Mouse (Mus musculus) adrenal gland, postnatal 25 days (tissue): ENCODE results near the gene Ssu72. TPM values are rescaled to one million over a fixed set of nuclear protein-coding genes. Genes with fewer than 3 reads are reported as not detected.
"Not testable (repeated sequence)": the region's sequence is repeated elsewhere in the genome, so short reads cannot be mapped to it uniquely, and the experiment has no call there.

ENCODE experiments used
- DNase-seq: peaks from one replicate; pipeline ENCODE4 v3.0.0; 2021; ENCODE audit warnings: mixed read lengths
- total RNA-seq: library from RNA; stranded (reverse); gene quantifications from 2 replicates; pipeline ENCODE4 v1.2.3, GENCODE M21; 2021

The Ssu72 gene
- total RNA-seq, 1 experiment from 2014 or later, result 123 TPM

- DNase-seq, result no peak
Measured at GRCm38 (mm10) chr4:155700425-155700824, 4.2 kb upstream of the Ssu72 start.

GRCm38 (mm10) chr4:155703425-155703929 lies 1.1 kb upstream of the Ssu72 start:
- DNase-seq, result no peak

GRCm38 (mm10) chr4:155705592-155705929 lies 961 bp downstream of the Ssu72 start:
- DNase-seq, result peak; percentile 30

- no peak for DNase-seq
Measured at GRCm38 (mm10) chr4:155708582-155708981, 4.0 kb downstream of the Ssu72 start.

- DNase-seq, result no peak
Measured at GRCm38 (mm10) chr4:155708988-155709387, 4.4 kb downstream of the Ssu72 start.

- no peak for DNase-seq
Measured at GRCm38 (mm10) chr4:155710521-155711252, 6.1 kb downstream of the Ssu72 start.

GRCm38 (mm10) chr4:155721668-155722083 lies 17.1 kb downstream of the Ssu72 start:
- DNase-seq, result no peak

- no peak for DNase-seq
Measured at GRCm38 (mm10) chr4:155727993-155728392, 23.4 kb downstream of the Ssu72 start.

GRCm38 (mm10) chr4:155733267-155733666 lies 28.7 kb downstream of the Ssu72 start:
- peak; percentile 20 for DNase-seq

GRCm38 (mm10) chr4:155734350-155734941 lies 29.8 kb downstream of the Ssu72 start, which contains the start of gene Tmem240:
Gene Tmem240 (plus strand): TSS chr4:155734800.
- DNase-seq, result peak; percentile 92

GRCm38 (mm10) chr4:155734951-155735702 lies 30.5 kb downstream of the Ssu72 start:
- DNase-seq, result peak; percentile 63

- DNase-seq, result no peak
Measured at GRCm38 (mm10) chr4:155735788-155736187, 31.2 kb downstream of the Ssu72 start.

GRCm38 (mm10) chr4:155736421-155736820 lies 31.8 kb downstream of the Ssu72 start:
- DNase-seq, result no peak

GRCm38 (mm10) chr4:155738262-155738661 lies 33.7 kb downstream of the Ssu72 start:
- DNase-seq, result no peak

- no peak for DNase-seq
Measured at GRCm38 (mm10) chr4:155739152-155739551, 34.6 kb downstream of the Ssu72 start.

- peak; percentile 26 for DNase-seq
Measured at GRCm38 (mm10) chr4:155739741-155740636, 35.4 kb downstream of the Ssu72 start.

GRCm38 (mm10) chr4:155740681-155741080 lies 36.1 kb downstream of the Ssu72 start:
- not testable (repeated sequence) for DNase-seq

- DNase-seq, result no peak
Measured at GRCm38 (mm10) chr4:155742684-155743083, 38.1 kb downstream of the Ssu72 start.

- DNase-seq, result no peak
Measured at GRCm38 (mm10) chr4:155744474-155744873, 39.9 kb downstream of the Ssu72 start.

GRCm38 (mm10) chr4:155745136-155745535 lies 40.5 kb downstream of the Ssu72 start:
- DNase-seq, result no peak

GRCm38 (mm10) chr4:155746036-155746548 lies 41.5 kb downstream of the Ssu72 start:
- no peak for DNase-seq
